Mouse (Mus musculus) right cerebral cortex, adult 2 months (tissue): Measurements from ENCODE around the gene Gm6710.
"Not testable (repeated sequence)": the region's sequence is repeated elsewhere in the genome, so short reads cannot be mapped to it uniquely, and the experiment has no call there.

Source experiments
- DNase-seq, 2 experiments: peaks; one replicate each; pipeline ENCODE4 v3.0.0; 2021 to 2022; ENCODE audit warnings: low spot score in 2 of 2

Gm6710 gene

DNA sequence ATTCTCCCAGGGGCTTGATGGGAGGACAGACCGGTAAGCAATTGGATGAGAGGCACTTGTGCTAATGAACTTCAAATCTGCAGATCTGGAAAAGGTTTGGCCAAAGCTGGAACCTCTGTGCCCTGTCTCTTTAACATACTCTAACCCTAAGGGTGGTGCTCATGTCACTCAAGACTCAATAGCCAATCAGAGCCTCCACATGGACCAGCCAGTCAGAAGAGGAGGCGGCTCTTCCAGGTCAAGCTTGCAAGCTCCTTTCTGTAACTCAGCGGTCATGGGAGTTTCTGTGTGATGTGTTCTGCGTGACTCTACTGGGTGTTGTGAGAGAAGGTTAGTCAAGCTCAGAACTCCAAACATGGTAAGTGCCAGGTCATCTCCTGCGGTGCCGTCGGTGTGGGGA lies at the start of gene Gm6710:
Gene Gm6710, plus strand, starts transcription at position 196 of the 400 bp plus-strand sequence.
- not testable (repeated sequence) for DNase-seq
